Mouse (Mus musculus) forebrain, embryonic 13.5 days (tissue): ENCODE data around the gene Lmcd1. TPM values are rescaled to one million over a fixed set of nuclear protein-coding genes. Genes with fewer than 3 reads are reported as not detected.
"Not testable (repeated sequence)": the region's sequence is repeated elsewhere in the genome, so short reads cannot be mapped to it uniquely, and the experiment has no call there.

Source experiments
- ATAC-seq: fragments of 200-750 bp; cut with Nextera tagmentation; 2 replicates; pipeline ENCODE4 v1.8.0; 2017
- H3K27ac ChIP-seq: fragments of 300-500 bp; sonication (generic); 2 replicates; pipeline ENCODE4 v1.5.1; 2015; ENCODE audit warnings: inconsistent platforms, mild to moderate bottlenecking, moderate library complexity
- H3K27me3 ChIP-seq: fragments of 300-500 bp; sonication (generic); 2 replicates; pipeline ENCODE4 v1.6.1; 2015; ENCODE audit warnings: mild to moderate bottlenecking, inconsistent platforms
- H3K36me3 ChIP-seq: fragments of 300-500 bp; sonication (generic); 2 replicates; pipeline ENCODE4 v1.6.1; 2015; ENCODE audit warnings: mild to moderate bottlenecking, inconsistent platforms; ENCODE audit not compliant: poor library complexity, severe bottlenecking
- H3K4me1 ChIP-seq: fragments of 300-500 bp; sonication (generic); 2 replicates; pipeline ENCODE4 v1.6.1; 2015; ENCODE audit warnings: inconsistent platforms
- H3K4me2 ChIP-seq: fragments of 300-500 bp; sonication (generic); 2 replicates; pipeline ENCODE4 v1.6.1; 2015; ENCODE audit warnings: inconsistent platforms, mild to moderate bottlenecking, moderate library complexity
- H3K4me3 ChIP-seq: fragments of 300-500 bp; sonication (generic); 2 replicates; pipeline ENCODE4 v1.5.1; 2015; ENCODE audit warnings: mild to moderate bottlenecking, inconsistent platforms
- H3K9ac ChIP-seq: fragments of 300-500 bp; sonication (generic); 2 replicates; pipeline ENCODE4 v1.6.1; 2015; ENCODE audit warnings: mild to moderate bottlenecking, inconsistent platforms
- H3K9me3 ChIP-seq: fragments of 300-500 bp; sonication (generic); replicated peaks from 2 replicates; pipeline ENCODE4 v1.6.1; 2016; ENCODE audit warnings: inconsistent platforms
- WGBS: fragments of 180-500 bp; shearing (Covaris S2); methylation state at CpG from one replicate; pipeline ENCODE4 v1.1.7; 2015; 5-methylcytosine and 5-hydroxymethylcytosine counted together
- polyA plus RNA-seq: library from polyadenylated mRNA; unstranded; fragments of >200 nt; fragmentation: Nextera tagmentation; extraction: Ambion mirVana; gene quantifications from 2 replicates; pipeline ENCODE4 v1.2.1, GENCODE M21; 2015

Gene Lmcd1
- polyA plus RNA-seq = 14.6 and 14.8 TPM in 2 replicates

- Histone ChIP-seq H3K27ac (peak within 1 kb of the TSS; percentile 86), H3K4me1 (peaks cover 24% of the 10 kb centered on the region), H3K4me3 (peak within 1 kb of the TSS; percentile 32), H3K9me3 (no peaks in the 10 kb centered on the region), H3K9ac (peak within 1 kb of the TSS; percentile 55; the same call in 1 of the 2 replicates), H3K4me2 (peak within 1 kb of the TSS; percentile 65), H3K36me3 (no peaks in the 10 kb centered on the region), H3K27me3 (no peaks in the 10 kb centered on the region)
- WGBS = 2% methylated on average over 21 of the region's 21 CpGs
- peak; percentile 97 for ATAC-seq
Observed at GRCm38 (mm10) chr6:112273501-112274205, at the start of gene Lmcd1. Gene Lmcd1, plus strand, starts transcription at chr6:112273758.

- Histone ChIP-seq H3K4me2 (no peak overlapping the region), H3K36me3 (no peaks in the 10 kb centered on the region), H3K9ac (no peak overlapping the region), H3K27me3 (no peaks in the 10 kb centered on the region), H3K4me1 (no peaks in the 10 kb centered on the region), H3K27ac (no peak overlapping the region), H3K9me3 (no peaks in the 10 kb centered on the region), H3K4me3 (no peak overlapping the region)
- WGBS = 81% methylated on average over 13 of the region's 13 CpGs
- no peak for ATAC-seq
Observed at GRCm38 (mm10) chr6:112223877-112224632, 49.5 kb upstream of the Lmcd1 start.

GRCm38 (mm10) chr6:112236775-112237174, 36.8 kb upstream of the Lmcd1 start:
- no peaks in the 10 kb centered on the region for H3K27me3 ChIP-seq
- H3K9me3 ChIP-seq = no peaks in the 10 kb centered on the region
- H3K4me2 ChIP-seq = no peak overlapping the region
- WGBS = 87% methylated on average over 1 of the region's 1 CpGs
- no peaks in the 10 kb centered on the region for H3K4me1 ChIP-seq
- H3K36me3 ChIP-seq = no peaks in the 10 kb centered on the region
- no peak overlapping the region for H3K27ac ChIP-seq
- H3K9ac ChIP-seq = no peak overlapping the region
- ATAC-seq = no peak
- no peak overlapping the region for H3K4me3 ChIP-seq

GRCm38 (mm10) chr6:112242216-112242615, 31.3 kb upstream of the Lmcd1 start:
- H3K4me1 ChIP-seq = peaks cover 9% of the 10 kb centered on the region
- 70% methylated on average over 2 of the region's 2 CpGs for WGBS
- no peak for ATAC-seq

GRCm38 (mm10) chr6:112245639-112246038, 27.9 kb upstream of the Lmcd1 start:
- Histone ChIP-seq H3K9ac (no peak overlapping the region), H3K27ac (no peak overlapping the region), H3K9me3 (no peaks in the 10 kb centered on the region), H3K27me3 (no peaks in the 10 kb centered on the region), H3K4me1 (peaks cover 9% of the 10 kb centered on the region), H3K4me2 (no peak overlapping the region), H3K4me3 (no peak overlapping the region), H3K36me3 (no peaks in the 10 kb centered on the region)
- peak; percentile 63 for ATAC-seq
- WGBS = 46% methylated on average over 4 of the region's 4 CpGs

More at GRCm38 (mm10) chr6:112242216-112242615, 31.3 kb upstream of the Lmcd1 start:
- no peaks in the 10 kb centered on the region for H3K36me3 ChIP-seq
- no peak overlapping the region for H3K27ac ChIP-seq
- H3K9me3 ChIP-seq = no peaks in the 10 kb centered on the region
- H3K4me3 ChIP-seq = no peak overlapping the region
- no peaks in the 10 kb centered on the region for H3K27me3 ChIP-seq
- no peak overlapping the region for H3K4me2 ChIP-seq
- H3K9ac ChIP-seq = no peak overlapping the region

- no peaks in the 10 kb centered on the region for H3K9me3 ChIP-seq
- no peak for ATAC-seq
- H3K4me3 ChIP-seq = no peak overlapping the region
- H3K4me1 ChIP-seq = peaks cover 9% of the 10 kb centered on the region
- H3K4me2 ChIP-seq = no peak overlapping the region
- H3K27ac ChIP-seq = no peak overlapping the region
- no peaks in the 10 kb centered on the region for H3K27me3 ChIP-seq
- 84% methylated on average over 1 of the region's 1 CpGs for WGBS
- H3K9ac ChIP-seq = no peak overlapping the region
- no peaks in the 10 kb centered on the region for H3K36me3 ChIP-seq
Observed at GRCm38 (mm10) chr6:112246636-112247035, 26.9 kb upstream of the Lmcd1 start.

GRCm38 (mm10) chr6:112253943-112254342, 19.6 kb upstream of the Lmcd1 start:
- not testable (repeated sequence) for H3K9ac ChIP-seq, ATAC-seq, H3K27ac ChIP-seq, H3K9me3 ChIP-seq, H3K4me3 ChIP-seq, H3K4me2 ChIP-seq, H3K36me3 ChIP-seq, H3K4me1 ChIP-seq, H3K27me3 ChIP-seq
- 89% methylated on average over 3 of the region's 3 CpGs for WGBS

- H3K4me3 ChIP-seq = no peak overlapping the region
- H3K27me3 ChIP-seq = no peaks in the 10 kb centered on the region
- no peak overlapping the region for H3K4me2 ChIP-seq
- H3K9ac ChIP-seq = no peak overlapping the region
- no peak for ATAC-seq
- WGBS = 82% methylated on average over 2 of the region's 2 CpGs
- no peaks in the 10 kb centered on the region for H3K4me1 ChIP-seq
- no peak overlapping the region for H3K27ac ChIP-seq
- H3K36me3 ChIP-seq = no peaks in the 10 kb centered on the region
- H3K9me3 ChIP-seq = no peaks in the 10 kb centered on the region
Observed at GRCm38 (mm10) chr6:112254967-112255366, 18.6 kb upstream of the Lmcd1 start.

GRCm38 (mm10) chr6:112255388-112256225, 18.0 kb upstream of the Lmcd1 start:
- Histone ChIP-seq H3K4me3 (no peak overlapping the region), H3K4me2 (no peak overlapping the region), H3K9me3 (no peaks in the 10 kb centered on the region), H3K27ac (no peak overlapping the region), H3K36me3 (no peaks in the 10 kb centered on the region), H3K27me3 (no peaks in the 10 kb centered on the region), H3K4me1 (no peaks in the 10 kb centered on the region), H3K9ac (no peak overlapping the region)
- ATAC-seq = no peak
- 80% methylated on average over 11 of the region's 11 CpGs for WGBS

GRCm38 (mm10) chr6:112256599-112256998, 17.0 kb upstream of the Lmcd1 start:
- Histone ChIP-seq H3K27me3 (no peaks in the 10 kb centered on the region), H3K4me1 (no peaks in the 10 kb centered on the region), H3K4me3 (no peak overlapping the region), H3K27ac (no peak overlapping the region), H3K9me3 (no peaks in the 10 kb centered on the region), H3K9ac (no peak overlapping the region), H3K36me3 (no peaks in the 10 kb centered on the region), H3K4me2 (no peak overlapping the region)
- WGBS = 87% methylated on average over 6 of the region's 6 CpGs
- ATAC-seq = no peak

- H3K9ac ChIP-seq = no peak overlapping the region
- no peaks in the 10 kb centered on the region for H3K4me1 ChIP-seq
- no peaks in the 10 kb centered on the region for H3K9me3 ChIP-seq
- no peak overlapping the region for H3K27ac ChIP-seq
- H3K27me3 ChIP-seq = no peaks in the 10 kb centered on the region
- ATAC-seq = no peak
- H3K4me2 ChIP-seq = no peak overlapping the region
- H3K36me3 ChIP-seq = no peaks in the 10 kb centered on the region
- no peak overlapping the region for H3K4me3 ChIP-seq
Observed at GRCm38 (mm10) chr6:112261089-112261488, 12.5 kb upstream of the Lmcd1 start.

- 91% methylated on average over 1 of the region's 1 CpGs for WGBS
- ATAC-seq = no peak
Observed at GRCm38 (mm10) chr6:112264321-112264720, 9.2 kb upstream of the Lmcd1 start.

More at GRCm38 (mm10) chr6:112264321-112264720, 9.2 kb upstream of the Lmcd1 start:
- H3K36me3 ChIP-seq = no peaks in the 10 kb centered on the region
- no peak overlapping the region for H3K9ac ChIP-seq
- H3K9me3 ChIP-seq = no peaks in the 10 kb centered on the region
- H3K27me3 ChIP-seq = no peaks in the 10 kb centered on the region
- H3K4me3 ChIP-seq = no peak overlapping the region
- H3K27ac ChIP-seq = no peak overlapping the region
- peaks cover 13% of the 10 kb centered on the region for H3K4me1 ChIP-seq
- H3K4me2 ChIP-seq = no peak overlapping the region
